Mouse (Mus musculus): ENCODE data around the gene Tenm1. TPM values are rescaled to one million over a fixed set of nuclear protein-coding genes. Genes with fewer than 3 reads are reported as not detected.

Tenm1 gene
- polyA plus RNA-seq, 1 experiment from 2014 or later, result 7.1 TPM

- H3K36me3 ChIP-seq (ENCODE audit: control insufficient read depth, insufficient read depth, low read length), result no peaks in the 10 kb centered on the region
- H3K9me3 ChIP-seq (ENCODE audit: control insufficient read depth, low read depth, low read length), result no peaks in the 10 kb centered on the region
- no peak for ATAC-seq (ENCODE audit: insufficient number of reproducible peaks, insufficient read depth, low FRiP score, low read depth)
Observed at GRCm38 (mm10) chrX:42522868-42523267, 906.1 kb downstream of the Tenm1 start.

GRCm38 (mm10) chrX:42512567-42512966 is 916.4 kb downstream of the Tenm1 start:
- no peak for ATAC-seq (ENCODE audit: insufficient number of reproducible peaks, insufficient read depth, low FRiP score, low read depth)
- no peak overlapping the region for H3K4me3 ChIP-seq (ENCODE audit: low read depth, low read length)
- no peaks in the 10 kb centered on the region for H3K4me1 ChIP-seq (ENCODE audit: control insufficient read depth, insufficient read depth, low read length)
- no peak overlapping the region for H3K27ac ChIP-seq (ENCODE audit: low read length)
- H3K36me3 ChIP-seq (ENCODE audit: control insufficient read depth, insufficient read depth, low read length), result no peaks in the 10 kb centered on the region
- no peak overlapping the region for H3K9ac ChIP-seq (replicated peaks; ENCODE audit: low read depth, low read length)
- no peak overlapping the region for H3K4me2 ChIP-seq (replicated peaks; ENCODE audit: low read depth, low read length)
- H3K27me3 ChIP-seq (ENCODE audit: control insufficient read depth, insufficient read depth, low read length), result no peaks in the 10 kb centered on the region
- H3K9me3 ChIP-seq (ENCODE audit: control insufficient read depth, low read depth, low read length), result no peaks in the 10 kb centered on the region

More at GRCm38 (mm10) chrX:42522868-42523267, 906.1 kb downstream of the Tenm1 start:
- Histone ChIP-seq H3K27me3 (ENCODE audit: control insufficient read depth, insufficient read depth, low read length) (no peaks in the 10 kb centered on the region), H3K4me2 (replicated peaks; ENCODE audit: low read depth, low read length) (no peak overlapping the region), H3K9ac (replicated peaks; ENCODE audit: low read depth, low read length) (no peak overlapping the region), H3K4me3 (ENCODE audit: low read depth, low read length) (no peak overlapping the region), H3K4me1 (ENCODE audit: control insufficient read depth, insufficient read depth, low read length) (no peaks in the 10 kb centered on the region), H3K27ac (ENCODE audit: low read length) (no peak overlapping the region)
- 87% methylated on average over 2 of the region's 2 CpGs for WGBS

GRCm38 (mm10) chrX:42511105-42511504 is 917.8 kb downstream of the Tenm1 start:
- no peak overlapping the region for H3K4me3 ChIP-seq (ENCODE audit: low read depth, low read length)
- no peak overlapping the region for H3K9ac ChIP-seq (replicated peaks; ENCODE audit: low read depth, low read length)
- WGBS, result 81% methylated on average over 2 of the region's 2 CpGs
- no peaks in the 10 kb centered on the region for H3K27me3 ChIP-seq (ENCODE audit: control insufficient read depth, insufficient read depth, low read length)
- no peak overlapping the region for H3K4me2 ChIP-seq (replicated peaks; ENCODE audit: low read depth, low read length)
- ATAC-seq (ENCODE audit: insufficient number of reproducible peaks, insufficient read depth, low FRiP score, low read depth), result no peak
- no peaks in the 10 kb centered on the region for H3K4me1 ChIP-seq (ENCODE audit: control insufficient read depth, insufficient read depth, low read length)
- H3K27ac ChIP-seq (ENCODE audit: low read length), result no peak overlapping the region
- H3K9me3 ChIP-seq (ENCODE audit: control insufficient read depth, low read depth, low read length), result no peaks in the 10 kb centered on the region
- H3K36me3 ChIP-seq (ENCODE audit: control insufficient read depth, insufficient read depth, low read length), result no peaks in the 10 kb centered on the region

- Histone ChIP-seq H3K4me1 (ENCODE audit: control insufficient read depth, insufficient read depth, low read length) (no peaks in the 10 kb centered on the region), H3K27me3 (ENCODE audit: control insufficient read depth, insufficient read depth, low read length) (no peaks in the 10 kb centered on the region), H3K9ac (replicated peaks; ENCODE audit: low read depth, low read length) (no peak within 1 kb of the TSS), H3K27ac (ENCODE audit: low read length) (no peak within 1 kb of the TSS), H3K9me3 (ENCODE audit: control insufficient read depth, low read depth, low read length) (no peaks in the 10 kb centered on the region), H3K4me2 (replicated peaks; ENCODE audit: low read depth, low read length) (no peak within 1 kb of the TSS), H3K36me3 (ENCODE audit: control insufficient read depth, insufficient read depth, low read length) (no peaks in the 10 kb centered on the region), H3K4me3 (ENCODE audit: low read depth, low read length) (no peak within 1 kb of the TSS)
- WGBS, result 74% methylated on average over 13 of the region's 13 CpGs
- ATAC-seq (ENCODE audit: insufficient number of reproducible peaks, insufficient read depth, low FRiP score, low read depth), result no peak
Observed at GRCm38 (mm10) chrX:42502291-42503043, 926.5 kb downstream of the Tenm1 start, which contains the start of gene Sh2d1a. Gene Sh2d1a (plus strand): TSS chrX:42502453.

- Histone ChIP-seq H3K9me3 (ENCODE audit: control insufficient read depth, low read depth, low read length) (no peaks in the 10 kb centered on the region), H3K27ac (ENCODE audit: low read length) (no peak overlapping the region), H3K27me3 (ENCODE audit: control insufficient read depth, insufficient read depth, low read length) (no peaks in the 10 kb centered on the region), H3K4me1 (ENCODE audit: control insufficient read depth, insufficient read depth, low read length) (no peaks in the 10 kb centered on the region), H3K4me2 (replicated peaks; ENCODE audit: low read depth, low read length) (no peak overlapping the region), H3K36me3 (ENCODE audit: control insufficient read depth, insufficient read depth, low read length) (no peaks in the 10 kb centered on the region), H3K9ac (replicated peaks; ENCODE audit: low read depth, low read length) (no peak overlapping the region), H3K4me3 (ENCODE audit: low read depth, low read length) (no peak overlapping the region)
- no peak for ATAC-seq (ENCODE audit: insufficient number of reproducible peaks, insufficient read depth, low FRiP score, low read depth)
Observed at GRCm38 (mm10) chrX:42500538-42500937, 928.4 kb downstream of the Tenm1 start.

- WGBS, result 93% methylated on average over 8 of the region's 8 CpGs
- H3K36me3 ChIP-seq (ENCODE audit: control insufficient read depth, insufficient read depth, low read length), result no peaks in the 10 kb centered on the region
- no peaks in the 10 kb centered on the region for H3K27me3 ChIP-seq (ENCODE audit: control insufficient read depth, insufficient read depth, low read length)
- H3K9ac ChIP-seq (replicated peaks; ENCODE audit: low read depth, low read length), result no peak overlapping the region
- H3K4me3 ChIP-seq (ENCODE audit: low read depth, low read length), result no peak overlapping the region
- no peak for ATAC-seq (ENCODE audit: insufficient number of reproducible peaks, insufficient read depth, low FRiP score, low read depth)
- no peaks in the 10 kb centered on the region for H3K4me1 ChIP-seq (ENCODE audit: control insufficient read depth, insufficient read depth, low read length)
- no peaks in the 10 kb centered on the region; the same call in 1 of the 2 replicates for H3K9me3 ChIP-seq (ENCODE audit: control insufficient read depth, low read depth, low read length)
- H3K27ac ChIP-seq (ENCODE audit: low read length), result no peak overlapping the region
- H3K4me2 ChIP-seq (replicated peaks; ENCODE audit: low read depth, low read length), result no peak overlapping the region
Observed at GRCm38 (mm10) chrX:42490336-42490735, 938.6 kb downstream of the Tenm1 start.

GRCm38 (mm10) chrX:42489446-42489845 is 939.5 kb downstream of the Tenm1 start, which contains the start of gene Tex13c2:
Gene Tex13c2 (plus strand): TSS chrX:42489691.
- no peak within 1 kb of the TSS for H3K4me3 ChIP-seq (ENCODE audit: low read depth, low read length)
- no peaks in the 10 kb centered on the region for H3K4me1 ChIP-seq (ENCODE audit: control insufficient read depth, insufficient read depth, low read length)
- H3K27me3 ChIP-seq (ENCODE audit: control insufficient read depth, insufficient read depth, low read length), result no peaks in the 10 kb centered on the region
- no peak within 1 kb of the TSS for H3K27ac ChIP-seq (ENCODE audit: low read length)
- WGBS, result 89% methylated on average over 16 of the region's 16 CpGs
- no peak within 1 kb of the TSS for H3K9ac ChIP-seq (replicated peaks; ENCODE audit: low read depth, low read length)
- H3K36me3 ChIP-seq (ENCODE audit: control insufficient read depth, insufficient read depth, low read length), result no peaks in the 10 kb centered on the region
- H3K9me3 ChIP-seq (ENCODE audit: control insufficient read depth, low read depth, low read length), result no peaks in the 10 kb centered on the region; the same call in 1 of the 2 replicates
- ATAC-seq (ENCODE audit: insufficient number of reproducible peaks, insufficient read depth, low FRiP score, low read depth), result no peak
- H3K4me2 ChIP-seq (replicated peaks; ENCODE audit: low read depth, low read length), result no peak within 1 kb of the TSS

Data from stomach, embryonic 14.5 days (tissue).